Mouse (Mus musculus): ENCODE data around the gene Gimap1.

The Gimap1 gene

GRCm38 (mm10) chr6:48738961-48739779 is at the start of gene Gimap1:
TSS of gene Gimap1 (plus strand) at chr6:48739054.
- WGBS = 80% methylated on average over 15 of the region's 15 CpGs

- 83% methylated on average over 2 of the region's 2 CpGs for WGBS
Observed at GRCm38 (mm10) chr6:48689320-48689719, 49.5 kb upstream of the Gimap1 start.

- 85% methylated on average over 6 of the region's 6 CpGs for WGBS
Observed at GRCm38 (mm10) chr6:48692962-48693361, 45.9 kb upstream of the Gimap1 start.

GRCm38 (mm10) chr6:48696830-48697554 is 41.9 kb upstream of the Gimap1 start:
- WGBS = 77% methylated on average over 4 of the region's 4 CpGs

GRCm38 (mm10) chr6:48697555-48697930 is 41.3 kb upstream of the Gimap1 start:
- WGBS = 36% methylated on average over 1 of the region's 1 CpGs

- WGBS = 84% methylated on average over 7 of the region's 7 CpGs
Observed at GRCm38 (mm10) chr6:48698066-48698856, 40.6 kb upstream of the Gimap1 start.

- WGBS = 74% methylated on average over 3 of the region's 3 CpGs
Observed at GRCm38 (mm10) chr6:48698888-48699287, 40.0 kb upstream of the Gimap1 start.

- 62% methylated on average over 5 of the region's 5 CpGs for WGBS
Observed at GRCm38 (mm10) chr6:48700251-48701075, 38.4 kb upstream of the Gimap1 start.

GRCm38 (mm10) chr6:48702146-48702545 is 36.7 kb upstream of the Gimap1 start:
- 87% methylated on average over 7 of the region's 7 CpGs for WGBS

- 79% methylated on average over 5 of the region's 5 CpGs for WGBS
Observed at GRCm38 (mm10) chr6:48702601-48703000, 36.3 kb upstream of the Gimap1 start.

- 64% methylated on average over 3 of the region's 3 CpGs for WGBS
Observed at GRCm38 (mm10) chr6:48706130-48706529, 32.7 kb upstream of the Gimap1 start.

GRCm38 (mm10) chr6:48718455-48718854 is 20.4 kb upstream of the Gimap1 start, which contains the start of the genes Gm28053 and Gimap7:
TSS of gene Gm28053 (plus strand) at chr6:48718607.
TSS of gene Gimap7 (plus strand) at chr6:48718621.
- WGBS = 64% methylated on average over 2 of the region's 2 CpGs

GRCm38 (mm10) chr6:48720326-48720725 is 18.5 kb upstream of the Gimap1 start:
- WGBS = 68% methylated on average over 4 of the region's 4 CpGs

- 87% methylated on average over 8 of the region's 8 CpGs for WGBS
Observed at GRCm38 (mm10) chr6:48723468-48723867, 15.4 kb upstream of the Gimap1 start.

GRCm38 (mm10) chr6:48725476-48725875 is 13.4 kb upstream of the Gimap1 start:
- 8% methylated on average over 1 of the region's 1 CpGs for WGBS

- 94% methylated on average over 5 of the region's 5 CpGs for WGBS
Observed at GRCm38 (mm10) chr6:48727761-48728160, 11.1 kb upstream of the Gimap1 start.

- WGBS = 64% methylated on average over 8 of the region's 8 CpGs
Observed at GRCm38 (mm10) chr6:48732864-48733304, 6.0 kb upstream of the Gimap1 start.

GRCm38 (mm10) chr6:48733660-48734059 is 5.2 kb upstream of the Gimap1 start:
- 93% methylated on average over 1 of the region's 1 CpGs for WGBS

GRCm38 (mm10) chr6:48737053-48737452 is 1.8 kb upstream of the Gimap1 start:
- WGBS = 80% methylated on average over 2 of the region's 2 CpGs

GRCm38 (mm10) chr6:48737688-48738087 is 1.2 kb upstream of the Gimap1 start:
- 87% methylated on average over 5 of the region's 5 CpGs for WGBS

- 90% methylated on average over 3 of the region's 3 CpGs for WGBS
Observed at GRCm38 (mm10) chr6:48739780-48740055, 864 bp downstream of the Gimap1 start.
